Mouse (Mus musculus): ENCODE measurements at regions not wholly inside any gene's neighbourhood (a gene's known extent, or its start where the extent isn't known, plus 50 kb on each side); places are given as distances from the start of the nearest gene placed in this dataset.

DNA sequence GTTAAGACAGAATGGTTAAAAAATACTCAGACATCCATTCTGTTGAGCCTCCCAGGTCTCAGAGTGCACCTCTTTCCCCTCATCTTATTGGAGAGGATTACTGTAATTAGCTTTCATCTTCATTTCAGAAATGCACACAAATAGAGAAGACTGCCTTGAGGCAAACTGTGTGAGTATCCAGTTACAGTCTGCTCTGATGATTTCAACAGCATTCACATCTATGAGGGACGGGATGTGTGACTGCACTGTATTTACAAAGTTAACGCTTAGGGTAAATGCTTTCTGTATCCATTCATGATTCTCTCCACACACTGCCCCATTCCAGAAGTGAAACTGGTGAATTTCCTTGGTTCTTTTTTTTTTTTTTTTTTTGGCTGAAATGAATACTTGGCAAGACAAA is 393.5 kb downstream of the Sox2 start:
- no peak for TF ChIP-seq GATA1 (IDR thresholded peaks at IDR 0.05; ENCODE audit: borderline replicate concordance, low read length)
- no peak for TF ChIP-seq FLI1 (IDR thresholded peaks at IDR 0.05; ENCODE audit: low read length)

Measured in megakaryocyte, embryonic 14.5 days (primary cell).